Mouse (Mus musculus) gastrocnemius, postnatal 25 days (tissue): ENCODE results near the gene Samd14. TPM values are rescaled to one million over a fixed set of nuclear protein-coding genes. Genes with fewer than 3 reads are reported as not detected.

Experiments used
- DNase-seq: peaks from one replicate; pipeline ENCODE4 v3.0.0; 2022
- total RNA-seq, 2 experiments: library from RNA; stranded (reverse); gene quantifications; 1 replicate in 1 of 2; 2 replicates in 1 of 2; pipeline ENCODE4 v1.2.3; 2021

The Samd14 gene
- total RNA-seq, 2 experiments from 2014 or later = 0.61 to 0.80 TPM

DNA sequence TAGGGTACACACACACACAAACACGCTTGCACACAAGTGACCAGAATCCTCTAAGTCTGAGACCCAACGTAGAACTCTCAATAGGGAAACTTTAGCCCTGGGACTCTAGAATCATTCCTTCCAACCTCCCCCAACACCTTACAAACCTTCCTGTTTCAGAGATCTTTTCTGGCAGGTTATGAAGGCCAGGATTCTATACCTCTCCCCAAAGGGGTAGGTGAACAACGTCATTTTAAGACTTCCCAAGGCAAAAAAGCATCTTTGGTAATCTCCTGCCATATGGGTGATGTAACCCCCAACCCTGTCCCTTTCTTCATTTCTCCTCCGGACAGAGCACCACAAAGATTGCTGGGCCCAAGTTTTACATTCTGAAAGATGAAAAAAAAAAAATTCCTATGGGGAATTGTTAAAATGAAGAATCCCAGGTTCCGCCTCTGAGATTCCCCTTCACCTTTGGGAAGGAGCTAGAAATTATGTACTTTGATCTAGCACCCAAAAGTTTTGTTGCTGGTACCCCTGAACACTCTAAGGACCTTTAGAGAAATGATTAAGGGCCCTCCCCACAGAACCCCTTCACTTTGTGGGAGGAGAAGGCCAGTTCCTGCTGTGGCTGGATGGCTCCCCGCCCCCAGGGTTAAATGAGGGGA lies 19.5 kb upstream of the Samd14 start:
- DNase-seq = no peak

DNA sequence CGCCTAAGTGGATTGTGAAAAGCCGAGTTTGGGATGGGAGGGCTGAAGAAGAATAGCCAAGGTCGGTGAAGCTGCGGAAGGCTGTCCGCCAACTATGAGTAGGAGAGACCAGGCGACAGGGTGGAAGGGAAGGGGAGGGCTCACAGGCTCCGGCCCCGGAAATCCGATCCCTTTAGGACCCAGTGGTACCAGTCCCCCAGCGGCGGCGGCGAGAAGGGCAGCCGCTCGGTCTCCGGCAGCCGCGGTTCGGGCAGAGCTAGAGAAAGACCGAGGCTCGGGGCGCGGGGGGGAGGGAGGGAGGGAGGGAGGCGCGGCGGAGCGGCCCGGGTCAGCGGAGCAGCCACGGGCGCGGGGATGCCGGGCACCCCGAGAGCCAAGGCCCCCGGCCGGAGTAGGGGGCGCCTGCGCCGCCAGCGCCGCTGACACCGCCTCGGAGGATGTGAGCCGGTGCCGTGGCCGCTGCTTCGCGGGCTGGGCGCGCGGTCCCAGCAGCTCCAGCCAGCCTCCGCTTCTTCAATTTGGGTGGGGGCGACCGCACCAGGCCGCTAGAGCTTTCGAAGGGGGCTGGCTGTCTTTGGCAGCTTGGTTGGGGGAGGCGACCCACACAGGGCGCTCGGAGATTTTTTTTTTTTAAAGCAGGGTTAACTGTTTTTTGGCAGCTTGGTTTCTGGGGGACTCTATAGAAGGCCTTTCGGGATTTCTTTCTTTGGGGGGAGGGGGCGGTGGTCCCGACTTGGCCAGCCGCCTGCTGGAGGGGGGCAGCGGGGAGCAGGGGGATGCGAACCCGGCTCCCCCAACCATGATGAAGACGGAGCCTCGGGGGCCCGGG lies 18.7 kb upstream of the Samd14 start, which contains the start of gene Ppp1r9b:
Gene Ppp1r9b, plus strand, starts transcription at position 287 of the 829 bp plus-strand sequence.
- peak; percentile 94 for DNase-seq

DNA sequence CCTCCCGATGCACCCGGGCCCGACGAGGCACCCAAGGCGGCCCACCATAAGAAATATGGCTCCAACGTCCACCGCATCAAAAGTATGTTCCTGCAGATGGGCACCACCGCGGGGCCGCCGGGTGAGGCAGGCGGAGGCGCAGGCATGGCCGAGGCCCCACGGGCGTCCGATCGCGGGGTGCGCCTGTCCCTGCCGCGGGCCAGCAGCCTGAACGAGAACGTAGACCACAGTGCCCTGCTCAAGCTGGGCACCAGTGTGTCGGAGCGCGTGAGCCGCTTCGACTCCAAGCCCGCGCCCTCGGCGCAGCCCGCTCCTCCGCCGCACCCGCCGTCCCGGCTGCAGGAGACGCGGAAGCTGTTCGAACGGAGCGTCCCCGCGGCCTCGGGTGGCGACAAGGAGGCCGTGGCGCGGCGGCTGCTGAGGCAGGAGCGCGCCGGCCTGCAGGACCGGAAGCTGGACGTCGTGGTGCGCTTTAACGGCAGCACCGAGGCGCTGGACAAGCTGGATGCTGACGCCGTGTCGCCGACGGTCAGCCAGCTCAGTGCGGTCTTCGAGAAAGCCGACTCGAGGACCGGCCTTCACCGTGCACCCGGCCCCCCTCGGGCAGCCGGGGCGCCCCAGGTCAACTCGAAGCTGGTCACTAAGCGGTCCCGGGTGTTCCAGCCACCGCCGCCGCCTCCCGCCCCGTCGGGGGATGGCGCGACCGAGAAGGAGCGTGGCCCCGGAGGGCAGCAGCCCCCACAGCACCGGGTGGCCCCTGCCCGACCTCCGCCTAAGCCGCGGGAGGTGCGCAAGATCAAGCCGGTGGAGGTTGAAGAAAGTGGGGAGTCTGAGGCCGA lies 17.8 kb upstream of the Samd14 start:
- DNase-seq = no peak

DNA sequence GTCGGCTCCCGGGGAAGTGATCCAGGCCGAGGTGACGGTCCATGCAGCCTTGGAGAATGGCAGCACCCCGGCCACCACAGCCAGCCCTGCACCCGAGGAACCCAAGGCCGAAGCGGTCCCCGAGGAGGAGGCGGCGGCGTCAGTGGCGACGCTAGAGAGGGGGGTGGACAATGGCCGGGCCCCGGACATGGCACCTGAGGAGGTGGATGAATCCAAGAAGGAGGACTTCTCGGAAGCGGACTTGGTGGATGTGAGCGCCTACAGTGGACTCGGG lies 17.3 kb upstream of the Samd14 start:
- DNase-seq = no peak

DNA sequence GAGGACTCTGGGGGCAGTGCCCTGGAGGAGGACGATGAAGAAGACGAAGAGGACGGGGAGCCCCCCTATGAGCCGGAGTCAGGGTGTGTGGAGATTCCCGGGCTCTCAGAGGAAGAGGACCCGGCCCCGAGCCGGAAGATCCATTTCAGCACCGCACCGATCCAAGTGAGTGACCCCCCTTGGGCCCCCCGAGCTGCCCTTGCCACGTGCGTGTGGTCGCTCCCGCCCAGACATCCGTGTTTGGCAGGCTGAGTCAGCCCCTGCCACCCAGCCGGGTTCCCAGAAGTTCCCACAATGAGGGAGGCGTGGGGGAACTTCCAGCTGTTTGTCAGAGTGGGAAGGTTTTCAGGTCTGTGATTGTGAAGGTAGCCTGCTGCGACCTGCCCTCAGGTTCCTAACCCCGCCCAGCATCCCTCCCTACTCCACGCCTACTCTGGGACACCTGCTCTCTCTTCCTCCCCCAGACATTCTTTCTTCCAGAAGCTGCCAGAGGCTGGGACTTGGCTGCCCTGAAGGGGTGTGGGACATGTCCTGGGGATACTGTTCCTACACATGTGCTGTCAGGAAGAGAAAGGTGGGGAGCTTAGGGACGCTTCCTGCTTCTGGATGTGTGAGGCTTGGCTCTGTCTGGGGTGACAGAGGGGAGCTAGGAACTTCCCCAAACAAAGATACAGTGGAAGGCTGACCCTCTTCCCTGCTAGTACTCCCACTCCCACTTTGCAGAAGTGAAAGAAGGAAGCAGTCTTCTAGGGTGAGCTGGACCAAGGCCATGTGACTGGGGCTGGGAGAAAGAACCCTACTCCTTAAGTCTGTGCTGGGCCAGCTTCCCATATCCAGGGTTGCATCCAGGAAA lies 16.7 kb upstream of the Samd14 start:
- peak; percentile 61 for DNase-seq

DNA sequence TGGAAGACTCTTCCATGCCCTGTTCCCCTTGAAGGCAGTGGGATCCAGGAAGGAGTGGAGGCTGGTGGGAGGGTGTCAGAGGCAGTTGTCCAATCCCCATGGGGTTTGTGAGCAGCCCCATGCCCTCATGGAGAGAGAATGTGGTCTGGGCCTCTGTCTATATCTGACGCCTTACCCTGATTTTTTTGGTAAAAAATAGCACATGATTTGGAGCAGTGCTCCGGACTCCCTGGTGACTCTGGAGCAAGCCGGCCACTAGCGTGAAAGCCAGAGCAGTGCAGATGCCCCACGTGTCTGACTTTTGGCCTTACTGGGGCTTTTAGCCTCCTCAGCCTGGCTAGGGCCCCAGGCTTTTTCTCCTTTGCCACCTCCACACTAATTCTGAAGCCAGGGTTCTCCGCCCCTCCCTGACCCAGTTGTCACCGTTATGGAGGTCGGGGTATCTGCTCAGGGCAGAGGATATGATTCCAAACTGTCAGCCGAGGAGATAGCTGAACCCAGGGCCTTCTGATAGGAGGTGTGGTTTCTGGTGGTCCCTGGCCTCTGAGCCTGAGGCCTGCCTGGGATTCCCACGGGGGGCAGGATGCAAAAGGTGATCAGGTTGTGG lies 15.4 kb upstream of the Samd14 start:
- no peak for DNase-seq

DNA sequence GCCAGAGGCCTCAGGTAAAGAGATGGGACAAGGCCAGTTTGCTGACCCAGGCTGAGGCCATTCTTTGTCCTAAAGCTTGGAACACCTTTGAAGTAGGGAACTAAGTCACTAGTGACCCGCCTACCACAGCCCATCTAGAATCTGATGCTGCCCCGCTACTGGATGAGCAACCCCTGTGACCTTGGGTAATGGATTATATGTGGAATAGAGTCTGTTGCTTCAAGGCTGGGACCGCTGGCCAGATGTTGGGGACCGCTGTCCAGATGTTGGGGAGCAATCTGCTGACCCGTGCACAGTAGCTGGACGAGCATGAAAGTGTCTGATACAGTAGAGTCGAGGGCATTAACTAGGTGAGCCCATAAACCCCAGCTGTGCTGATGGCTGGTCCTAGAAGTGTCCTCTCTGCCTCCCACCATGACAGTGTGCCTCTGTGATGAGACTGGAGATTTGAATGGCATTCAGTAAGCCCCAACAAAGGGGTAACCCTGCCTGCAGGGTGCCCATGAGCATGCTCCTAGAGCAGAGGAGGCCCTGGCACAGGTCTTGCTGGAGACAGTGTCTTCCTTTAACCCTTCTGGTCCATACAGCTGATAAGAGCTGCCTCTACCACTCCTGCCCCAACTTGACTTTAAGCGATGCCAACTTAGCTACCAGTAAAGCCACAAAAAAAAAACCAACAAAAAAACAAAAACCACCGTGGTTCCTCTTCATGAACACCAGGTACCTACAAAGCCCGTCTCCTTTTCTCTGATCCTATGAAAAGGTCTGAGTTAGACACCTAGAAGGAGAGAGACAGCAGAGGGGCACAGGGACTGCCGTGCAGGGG lies 14.5 kb upstream of the Samd14 start:
- no peak for DNase-seq

DNA sequence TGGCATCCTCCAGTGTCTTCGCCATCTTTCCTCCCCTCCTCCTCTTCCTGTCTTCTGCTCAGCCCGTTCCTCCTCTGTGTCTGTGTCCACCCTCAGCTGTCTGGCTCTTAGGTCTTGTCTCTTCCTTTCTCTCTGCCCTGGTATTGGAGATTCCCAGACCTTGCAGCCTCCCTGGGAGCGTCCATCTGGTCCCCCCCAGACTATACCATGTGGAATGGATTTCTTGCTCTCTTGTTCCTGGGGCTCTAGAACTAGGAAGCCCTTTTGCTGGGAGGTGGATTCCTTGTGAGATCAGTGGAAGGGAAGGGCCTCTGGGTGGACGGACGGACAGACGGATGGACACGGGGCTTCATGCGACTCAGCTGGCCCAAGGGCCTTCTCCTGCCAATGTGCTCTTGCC lies 13.6 kb upstream of the Samd14 start:
- no peak for DNase-seq

DNA sequence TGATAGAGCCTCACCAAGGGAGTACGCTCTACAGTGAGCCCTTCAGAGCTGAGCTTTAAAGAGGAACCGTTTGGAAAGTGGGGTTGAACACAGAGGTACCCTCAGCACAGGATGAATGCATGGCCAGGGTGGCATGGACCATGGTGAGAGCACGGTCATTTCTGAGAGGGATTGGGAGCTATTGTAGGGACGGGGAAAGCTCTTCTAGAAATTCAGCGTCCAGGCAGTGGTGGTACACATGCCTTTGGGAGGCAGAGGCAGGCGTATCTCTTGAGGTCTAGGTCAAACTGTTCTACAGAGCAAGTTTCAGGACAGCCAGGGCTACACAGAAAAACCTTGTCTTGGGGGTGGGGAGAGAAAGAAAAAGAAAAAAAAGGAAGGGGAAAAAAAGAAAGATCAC lies 12.7 kb upstream of the Samd14 start:
- DNase-seq = no peak

DNA sequence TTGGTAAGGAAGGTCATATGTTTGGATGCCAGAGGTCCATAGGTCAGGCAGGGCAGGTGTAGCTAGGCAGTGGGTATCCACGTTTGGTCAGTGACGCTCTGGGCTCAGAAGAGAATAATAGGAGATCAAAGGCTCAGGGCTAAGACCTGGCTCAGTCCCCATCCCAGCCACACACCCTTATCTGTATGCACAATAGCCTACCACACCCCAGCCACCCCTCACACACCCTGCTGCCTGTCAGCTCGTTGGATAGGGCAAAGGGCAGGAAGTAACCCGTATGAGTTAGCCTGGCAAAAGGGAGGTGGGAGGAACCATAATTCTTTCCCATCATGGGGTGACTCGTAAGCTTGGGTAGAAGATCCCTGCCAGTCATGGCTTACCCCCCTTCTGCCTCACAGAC lies 12.1 kb upstream of the Samd14 start:
- DNase-seq = no peak

DNA sequence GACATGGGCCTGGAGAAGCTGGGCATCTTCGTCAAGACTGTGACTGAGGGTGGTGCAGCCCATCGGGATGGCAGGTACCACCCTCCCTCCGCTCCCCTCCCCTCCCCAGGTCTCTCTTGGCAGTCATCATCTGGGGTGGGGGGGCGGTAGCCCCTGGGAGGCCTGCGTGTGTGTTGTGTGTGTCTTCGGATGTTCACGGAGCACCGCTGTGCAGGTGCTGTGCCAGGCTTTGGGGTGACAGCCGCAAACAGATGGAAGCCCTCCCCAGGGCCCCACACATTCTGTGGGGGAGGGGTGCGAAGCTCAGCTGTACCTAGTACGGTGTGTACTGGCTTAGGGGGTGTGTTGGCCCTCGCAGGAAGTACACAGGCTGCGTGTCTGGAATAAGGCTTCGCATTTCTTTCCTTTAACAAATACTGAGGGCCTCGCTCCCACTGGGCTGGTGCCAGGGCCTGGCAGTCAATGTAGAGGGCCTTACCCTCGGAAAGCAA lies 11.6 kb upstream of the Samd14 start:
- DNase-seq = peak; percentile 69

DNA sequence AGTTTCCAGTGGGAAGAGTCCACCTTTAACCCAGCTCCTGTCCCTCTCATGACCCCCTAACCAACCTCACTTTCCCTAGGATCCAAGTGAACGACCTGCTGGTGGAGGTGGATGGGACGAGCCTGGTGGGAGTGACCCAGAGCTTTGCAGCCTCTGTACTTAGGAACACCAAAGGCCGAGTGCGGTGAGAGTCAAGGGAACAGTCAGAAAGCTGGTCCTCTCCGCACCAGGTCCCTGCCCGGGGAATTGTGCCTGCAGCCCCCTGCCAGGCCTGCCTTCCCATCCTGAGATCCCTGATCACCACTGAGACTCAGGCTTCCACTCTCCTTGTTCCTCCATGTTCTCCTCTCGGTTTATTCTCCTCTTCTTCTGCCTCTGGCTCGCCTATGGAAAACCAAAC lies 9.6 kb upstream of the Samd14 start:
- no peak for DNase-seq

DNA sequence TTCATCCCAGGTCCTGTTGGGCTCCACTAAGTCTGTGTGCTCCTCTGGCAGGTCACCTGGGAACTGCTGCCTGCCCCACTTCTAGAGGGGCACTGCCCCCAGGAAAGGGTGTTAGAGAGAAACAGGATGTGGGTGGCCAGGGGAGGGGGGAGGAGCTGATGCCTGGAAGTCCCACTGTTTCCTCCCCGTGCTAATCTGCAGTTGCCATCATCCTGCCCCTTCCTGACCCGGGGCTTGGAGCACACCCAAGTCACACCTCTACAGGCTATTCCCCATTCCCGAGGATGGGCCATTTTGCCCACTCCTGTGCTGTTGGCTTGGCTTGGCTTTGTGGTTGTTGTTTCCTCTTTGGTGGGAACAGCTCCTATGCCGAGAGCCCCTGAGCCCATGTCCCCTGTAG lies 9.1 kb upstream of the Samd14 start:
- DNase-seq = peak; percentile 68

DNA sequence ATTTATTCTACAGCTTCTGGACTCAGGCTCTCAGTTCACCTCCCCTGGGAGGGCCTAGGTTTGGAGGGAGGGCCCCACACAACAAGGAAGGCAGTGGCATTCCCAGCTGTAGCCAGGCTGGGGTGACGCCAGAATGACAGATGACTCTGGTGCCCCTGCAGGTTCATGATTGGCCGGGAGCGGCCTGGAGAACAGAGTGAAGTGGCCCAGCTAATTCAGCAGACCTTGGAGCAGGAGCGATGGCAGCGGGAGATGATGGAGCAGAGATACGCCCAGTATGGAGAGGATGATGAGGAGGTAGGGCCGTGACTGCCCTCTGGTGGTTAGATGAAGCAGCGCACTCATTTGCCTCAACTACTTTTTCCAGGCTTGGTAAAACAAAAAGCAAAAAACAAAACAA lies 8.6 kb upstream of the Samd14 start:
- peak; percentile 63 for DNase-seq

DNA sequence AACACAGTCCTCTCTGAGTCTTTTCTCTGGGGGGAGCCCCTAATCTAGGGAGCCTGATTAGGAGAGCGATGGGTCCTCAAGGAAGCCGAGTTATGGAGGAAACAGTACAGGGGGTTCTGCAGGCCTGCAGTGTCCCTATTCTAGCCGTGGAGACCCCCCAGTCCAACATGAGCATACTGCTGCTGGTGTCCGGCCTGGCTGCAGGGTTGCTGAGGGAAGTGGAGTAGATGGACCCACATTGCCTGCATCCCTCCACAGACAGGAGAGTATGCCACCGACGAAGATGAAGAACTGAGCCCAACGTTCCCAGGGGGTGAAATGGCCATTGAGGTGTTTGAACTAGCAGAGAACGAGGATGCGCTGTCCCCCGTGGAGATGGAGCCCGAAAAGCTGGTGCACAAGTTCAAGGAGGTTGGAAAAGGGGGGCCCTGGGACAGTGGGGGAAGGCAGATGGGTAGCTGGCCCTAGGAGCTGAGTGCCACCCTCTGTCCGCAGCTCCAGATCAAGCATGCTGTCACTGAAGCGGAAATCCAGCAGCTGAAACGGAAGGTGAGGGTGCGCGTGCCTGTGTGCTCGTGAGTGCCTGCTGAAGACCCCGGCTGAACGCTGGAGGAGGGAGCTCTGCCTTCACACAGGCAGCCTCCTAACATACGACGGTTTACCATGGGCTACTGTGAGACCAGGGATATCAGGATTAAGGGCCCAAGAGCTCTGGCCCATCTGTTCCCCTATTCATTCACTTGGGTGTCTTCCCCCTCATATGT lies 7.9 kb upstream of the Samd14 start:
- DNase-seq = no peak

DNA sequence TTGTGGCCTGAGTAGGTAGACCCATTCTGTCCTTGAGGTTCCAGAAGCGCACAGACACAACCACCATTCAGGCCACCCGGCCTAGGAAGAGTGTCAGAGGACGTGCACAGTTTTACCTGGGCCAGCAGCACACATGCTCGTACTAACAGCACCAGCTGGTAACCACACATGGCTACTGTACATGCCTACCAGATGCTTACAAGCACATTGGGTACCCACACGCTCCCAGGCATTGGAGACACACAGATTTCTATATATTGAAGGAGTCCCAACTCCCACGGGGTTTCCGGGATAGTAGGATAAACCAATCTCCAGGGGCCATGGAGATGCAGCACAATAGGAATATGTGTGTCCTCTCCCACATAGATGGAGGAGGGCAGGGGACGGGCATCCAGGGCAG lies 7.0 kb upstream of the Samd14 start:
- no peak for DNase-seq

DNA sequence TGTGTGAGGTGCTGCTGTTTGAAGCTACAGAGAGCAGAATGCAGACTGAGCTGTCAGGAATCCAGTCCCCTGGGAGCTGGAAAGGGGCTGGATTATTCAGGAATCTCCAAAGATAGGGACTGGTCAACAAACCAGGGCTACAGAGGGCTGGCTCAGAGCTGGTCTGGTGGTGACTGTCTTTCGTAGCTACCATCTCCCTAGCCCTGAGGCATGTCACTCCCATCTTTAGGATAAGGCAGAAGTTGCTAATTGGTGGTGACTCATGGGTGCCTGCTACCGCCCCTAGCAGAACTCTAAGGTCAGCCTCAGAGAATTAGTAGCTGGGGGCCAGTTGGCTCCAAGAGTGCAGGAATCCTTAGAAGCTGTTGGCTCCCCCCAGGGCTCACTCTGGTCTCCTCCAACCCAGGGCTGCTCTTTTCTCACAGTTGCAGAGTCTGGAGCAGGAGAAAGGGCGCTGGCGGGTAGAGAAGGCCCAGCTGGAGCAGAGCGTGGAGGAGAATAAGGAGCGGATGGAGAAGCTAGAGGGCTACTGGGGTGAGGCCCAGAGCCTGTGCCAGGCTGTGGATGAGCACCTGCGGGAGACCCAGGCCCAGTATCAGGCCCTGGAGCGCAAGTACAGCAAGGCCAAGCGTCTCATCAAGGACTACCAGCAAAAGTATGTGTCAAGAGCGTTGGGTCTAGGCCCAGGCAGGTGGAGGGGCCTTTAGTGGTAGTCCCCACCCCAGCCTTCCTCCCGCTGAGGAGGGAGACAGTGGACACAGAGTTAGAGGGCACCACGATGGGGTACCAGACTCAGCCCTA lies 5.3 kb upstream of the Samd14 start:
- DNase-seq = no peak

DNA sequence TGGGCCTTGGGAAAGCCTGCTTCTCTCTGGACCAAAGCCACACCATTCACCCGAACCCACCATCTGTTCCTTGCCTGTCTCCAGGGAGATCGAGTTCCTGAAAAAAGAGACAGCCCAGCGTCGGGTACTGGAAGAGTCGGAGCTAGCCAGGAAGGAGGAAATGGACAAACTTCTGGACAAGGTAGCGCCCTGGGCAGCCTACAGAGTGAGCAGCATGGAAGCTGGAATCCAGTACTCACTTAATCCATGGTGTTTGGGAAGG lies 4.8 kb upstream of the Samd14 start:
- DNase-seq = no peak

DNA sequence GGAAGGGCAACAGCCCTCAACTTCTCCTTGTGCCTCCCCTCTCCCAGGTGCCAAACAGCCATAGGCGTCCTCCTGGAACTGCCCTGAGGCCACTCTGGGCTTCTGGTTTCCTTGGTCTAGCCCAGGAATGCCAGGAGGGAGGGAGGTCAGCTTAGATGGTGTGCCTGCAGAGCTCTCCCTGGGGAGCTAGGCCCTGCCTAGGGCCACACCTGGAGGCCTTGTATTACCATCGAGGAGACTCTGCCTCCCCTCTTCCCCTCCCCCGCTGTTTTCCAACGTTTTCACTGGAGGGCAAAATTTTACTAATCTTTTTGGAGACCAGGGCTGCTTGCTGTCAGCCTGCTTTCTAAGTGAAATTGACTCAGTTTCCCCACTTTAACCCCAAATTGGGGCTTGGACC lies 3.6 kb upstream of the Samd14 start:
- DNase-seq = no peak
